Mouse (Mus musculus) G1E (cell line): ENCODE data around the gene Trim27.

Source experiments
- CTCF ChIP-seq: IDR thresholded peaks from 2 replicates; pipeline ENCODE4 v1.5.1; 2012; ENCODE audit warnings: low read depth, low read length, inconsistent platforms, mixed read lengths
- GATA1 ChIP-seq: IDR thresholded peaks from 2 replicates; pipeline ENCODE4 v1.6.1; 2012; ENCODE audit warnings: borderline replicate concordance, low read length, inconsistent platforms, mixed read lengths
- GATA2 ChIP-seq: IDR thresholded peaks from 2 replicates; pipeline ENCODE4 v1.6.1; 2012; ENCODE audit warnings: low read depth, low read length, inconsistent platforms, borderline replicate concordance
- POLR2AphosphoS5 ChIP-seq: IDR thresholded peaks from 2 replicates; pipeline ENCODE4 v1.6.1; 2012; ENCODE audit warnings: low read depth, low read length, inconsistent platforms; ENCODE audit not compliant: insufficient replicate concordance
- TAL1 ChIP-seq: conservative IDR thresholded peaks from 2 replicates; pipeline ENCODE4 v1.6.1; 2012; ENCODE audit warnings: low read depth, low read length, inconsistent platforms, mixed read lengths

- TF ChIP-seq CTCF (no peak), POLR2AphosphoS5 (no peak), TAL1 (no peak), GATA1 (no peak), GATA2 (no peak)
Measured at GRCm38 (mm10) chr13:21224376-21224775, 45.1 kb downstream of the Trim27 start.
